Mouse (Mus musculus): Measurements from ENCODE around the gene Pdzrn3.

Pdzrn3 gene

DNA sequence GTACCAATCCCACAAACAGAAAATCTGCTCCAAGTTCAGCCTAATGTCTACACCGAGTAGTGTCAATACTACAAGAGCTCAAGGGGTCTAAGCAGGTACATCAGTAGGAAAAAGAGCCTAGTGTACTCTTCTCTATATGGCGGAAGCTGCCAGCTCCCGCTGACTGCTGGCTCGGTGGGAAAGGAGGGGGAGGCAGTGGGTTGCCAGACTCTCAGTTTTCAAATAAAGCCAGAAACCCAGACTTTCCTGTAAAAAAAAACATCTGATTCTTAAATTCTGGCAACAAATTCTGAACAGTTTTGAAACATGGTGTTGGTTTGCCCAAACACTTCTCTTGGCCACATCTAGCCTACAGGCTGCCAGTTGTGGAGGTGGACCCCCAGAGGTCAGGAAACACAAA lies 88.3 kb downstream of the Pdzrn3 start:
- DNase-seq (ENCODE audit: low spot score): no peak

DNA sequence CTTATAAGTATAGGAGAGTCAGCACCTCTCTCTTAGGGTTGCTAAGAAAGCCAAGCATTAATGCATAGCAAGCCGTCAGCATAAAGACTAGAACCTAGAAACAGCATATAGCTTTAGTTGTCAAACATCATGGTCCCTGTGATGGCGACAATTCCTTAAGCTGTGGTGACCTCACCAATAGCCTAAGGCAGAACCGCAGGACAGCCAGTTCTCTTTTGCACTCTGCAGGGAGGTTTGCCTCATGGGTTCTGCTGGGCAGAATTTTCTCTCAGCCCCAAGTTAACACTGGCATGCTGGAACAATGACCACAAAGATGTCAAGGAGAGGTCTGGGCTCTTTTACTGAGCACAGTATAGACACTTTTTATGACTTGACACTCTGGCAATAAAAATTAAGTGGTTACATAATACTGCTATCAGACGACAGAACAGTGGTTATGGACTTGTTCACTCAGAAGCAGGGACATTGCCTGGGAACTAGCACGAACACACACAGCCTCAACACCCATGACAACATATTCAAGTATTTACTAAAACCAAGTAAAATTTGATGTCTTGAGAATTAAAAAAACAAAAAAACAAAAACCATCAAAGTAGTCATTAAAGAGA lies 90.0 kb downstream of the Pdzrn3 start:
- no peak for DNase-seq (ENCODE audit: low spot score)

DNA sequence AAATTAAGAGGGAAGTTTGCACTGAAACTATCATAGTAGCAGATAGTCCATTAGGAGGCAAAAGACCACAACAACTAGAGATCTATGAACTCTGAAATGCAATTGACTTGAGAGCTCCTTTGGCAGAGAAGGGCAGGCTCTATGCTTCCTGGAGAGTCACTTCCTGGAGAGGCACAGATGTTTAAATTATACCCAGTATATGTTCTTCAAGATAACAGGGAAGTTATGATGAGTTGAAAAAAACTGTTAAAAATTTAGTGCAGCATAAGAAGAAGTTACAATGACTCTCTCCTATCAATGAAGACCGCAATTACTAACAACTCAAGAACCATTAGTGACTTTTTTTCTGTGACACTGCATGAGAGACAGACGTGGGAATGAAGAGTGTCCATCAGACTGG lies 90.6 kb downstream of the Pdzrn3 start:
- DNase-seq (ENCODE audit: low spot score): no peak

DNA sequence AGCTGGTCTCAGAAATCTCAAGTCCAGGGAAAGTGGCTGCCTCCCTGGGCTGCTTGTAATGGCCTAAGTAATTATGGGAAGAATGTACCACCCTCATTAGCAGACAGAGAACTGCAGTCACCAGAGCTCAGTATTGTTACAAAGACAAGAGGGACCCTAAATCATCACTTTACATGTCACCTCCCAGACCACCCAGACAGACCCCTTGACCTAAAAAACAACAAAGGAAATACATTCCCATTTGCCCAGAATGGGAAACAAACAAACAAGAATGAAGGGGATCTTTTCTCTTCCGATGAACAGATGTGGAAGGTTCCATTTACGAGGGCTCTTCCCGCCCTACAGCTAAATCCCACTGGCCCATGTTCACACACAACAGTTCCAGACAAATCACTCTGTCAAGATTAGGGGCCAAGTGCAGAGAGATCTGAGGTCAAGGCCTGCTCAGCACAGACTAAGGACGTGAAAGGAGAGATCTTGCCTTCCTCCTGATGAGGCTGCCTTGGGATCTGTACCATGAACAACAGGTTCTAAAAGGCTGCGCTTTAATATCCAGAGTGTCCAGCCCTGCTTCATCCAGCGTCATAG lies 93.2 kb downstream of the Pdzrn3 start:
- no peak for DNase-seq (ENCODE audit: low spot score)

DNA sequence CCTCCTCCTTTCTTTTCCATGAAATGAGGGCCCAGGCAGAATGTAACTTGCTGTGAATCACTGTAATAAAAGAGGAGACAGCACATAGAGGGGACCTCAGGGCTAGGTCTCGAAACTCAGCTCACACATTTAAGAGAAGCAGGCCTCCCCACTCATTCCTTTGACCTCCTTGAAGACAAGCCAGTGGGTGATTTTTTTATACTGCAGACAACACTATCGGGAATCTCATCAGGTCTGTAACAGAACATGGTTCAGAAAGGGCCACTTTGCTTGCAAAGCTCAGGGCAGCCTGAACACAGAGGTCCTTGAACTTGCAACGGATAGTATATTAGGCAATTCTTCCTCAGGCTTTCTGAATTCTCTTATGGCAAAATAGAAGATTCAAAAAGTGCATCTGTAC lies 93.8 kb downstream of the Pdzrn3 start:
- DNase-seq (ENCODE audit: low spot score): no peak

DNA sequence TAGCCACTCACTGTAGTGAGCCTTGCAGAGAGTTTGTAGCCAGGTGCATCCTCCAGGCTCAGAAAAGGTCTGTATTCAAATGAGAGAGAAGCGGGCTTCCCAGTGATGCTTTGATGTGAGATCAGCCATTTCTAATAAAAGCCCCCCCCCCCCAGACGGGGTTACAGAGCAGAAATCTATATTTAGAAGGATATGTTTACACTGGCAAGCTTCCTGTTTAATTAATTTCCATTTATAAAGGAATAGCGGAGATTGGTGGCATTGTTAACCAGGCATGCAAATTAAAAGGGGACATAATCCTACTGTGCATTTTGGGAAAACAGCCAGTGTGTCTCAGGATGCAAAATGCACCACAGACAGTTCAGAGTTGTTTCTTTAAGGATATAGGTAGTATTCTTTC lies 96.1 kb downstream of the Pdzrn3 start:
- no peak for DNase-seq (ENCODE audit: low spot score)

DNA sequence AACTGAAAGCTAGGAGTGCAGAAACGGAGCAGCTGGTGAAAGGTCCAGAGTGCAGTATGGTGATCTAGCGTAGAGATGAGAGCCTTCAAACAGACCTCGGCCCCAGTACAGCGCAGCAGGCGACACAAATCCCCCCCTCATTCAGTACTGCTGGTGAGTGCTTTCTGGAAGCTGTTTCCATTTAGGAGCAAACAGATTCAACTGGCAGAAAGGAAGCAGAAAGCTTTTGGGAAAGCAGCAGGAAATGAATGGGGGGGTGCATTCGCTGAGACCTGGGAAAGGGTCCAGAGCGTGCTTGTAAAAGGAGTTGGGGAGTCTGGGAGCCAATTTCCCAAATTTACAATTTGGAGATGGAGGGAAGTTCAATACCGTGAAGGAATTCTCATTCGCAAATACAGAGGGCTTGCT lies 96.9 kb downstream of the Pdzrn3 start:
- DNase-seq (ENCODE audit: low spot score): no peak

DNA sequence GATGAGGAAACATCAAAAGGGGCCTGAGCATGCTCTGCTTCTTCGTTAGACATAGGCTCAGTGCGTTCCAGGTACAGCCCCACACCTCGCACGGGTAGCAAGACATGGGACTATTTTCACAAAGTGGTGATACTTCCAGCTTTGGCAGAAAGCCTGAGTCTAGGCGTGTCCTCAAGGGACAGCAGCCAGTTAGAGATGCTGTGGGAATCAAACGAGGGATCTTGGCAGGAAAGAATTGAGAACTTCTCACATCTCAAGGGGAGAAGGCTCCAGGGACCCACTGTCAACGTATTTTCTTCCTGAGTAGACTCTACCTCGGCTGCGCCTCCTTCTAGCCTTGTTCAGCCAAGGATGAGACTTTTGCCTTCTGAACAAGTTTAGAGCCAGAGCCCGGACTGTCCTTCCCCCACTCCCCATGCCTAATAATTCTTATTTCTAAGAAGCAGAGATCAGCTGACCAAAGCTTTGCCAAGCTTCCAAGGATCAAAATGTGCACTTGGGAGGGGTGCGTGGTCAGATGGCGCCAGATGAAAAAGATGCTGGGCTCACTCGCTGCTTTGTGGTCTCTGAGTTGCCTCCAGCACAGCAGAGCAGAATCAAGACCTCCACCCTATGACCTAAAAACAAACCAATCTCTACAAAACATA lies 99.3 kb downstream of the Pdzrn3 start:
- peak; percentile 34 for DNase-seq (ENCODE audit: low spot score)

DNA sequence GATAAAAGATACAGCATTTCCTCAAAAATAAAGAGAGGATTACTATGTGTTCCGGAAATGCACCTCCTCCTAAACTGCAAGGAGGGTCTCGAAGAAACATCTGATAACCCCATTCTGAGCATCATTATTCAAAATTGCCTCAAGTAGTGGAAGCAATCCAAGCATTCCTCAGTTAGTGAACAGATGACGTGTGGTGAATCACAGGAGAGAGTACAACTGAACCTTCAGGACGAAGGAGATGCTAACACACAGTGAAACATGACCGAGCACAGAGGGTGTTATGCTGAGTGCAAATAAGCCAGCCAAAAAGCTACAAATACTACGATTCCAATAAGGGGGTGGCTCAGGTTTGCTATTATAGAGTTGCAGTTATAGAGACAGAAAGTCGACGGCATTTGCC lies 101.4 kb downstream of the Pdzrn3 start:
- no peak for DNase-seq (ENCODE audit: low spot score)

DNA sequence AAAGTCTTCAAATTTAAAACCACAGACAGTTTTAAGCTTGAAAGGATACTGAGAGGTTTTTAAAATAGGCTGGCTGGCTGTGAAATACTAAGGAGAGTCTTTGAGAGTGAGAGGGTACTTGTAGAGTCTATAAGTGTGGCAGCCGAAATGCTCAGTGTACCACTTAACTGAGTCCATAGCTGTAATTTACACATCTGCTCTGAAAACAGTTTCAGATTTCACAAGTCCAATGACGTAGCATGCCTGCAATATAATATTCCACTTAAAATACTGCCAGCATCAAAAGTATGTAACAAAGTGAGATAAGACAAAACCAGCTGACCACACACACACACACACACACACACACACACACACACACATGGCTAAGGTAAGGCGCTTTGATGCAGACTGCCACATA lies 101.9 kb downstream of the Pdzrn3 start:
- no peak for DNase-seq (ENCODE audit: low spot score)

DNA sequence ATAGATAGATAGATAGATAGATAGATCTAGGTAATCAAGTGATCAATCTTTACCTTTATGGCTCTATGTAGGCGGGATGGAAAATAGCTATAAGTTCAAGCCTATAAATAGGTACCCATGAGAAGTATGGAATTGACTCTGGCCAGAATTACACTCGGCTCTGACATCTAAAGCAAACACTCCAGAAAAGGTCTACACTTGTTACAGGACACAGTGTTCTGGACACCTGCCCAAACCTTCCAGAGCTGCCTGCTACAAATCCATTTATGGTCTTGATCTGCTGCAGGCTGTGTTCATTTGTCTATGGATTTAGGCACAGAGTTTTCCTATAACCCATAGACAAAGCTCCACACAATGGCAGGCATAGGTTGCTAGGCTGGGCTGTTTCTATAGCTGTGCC lies 102.9 kb downstream of the Pdzrn3 start:
- DNase-seq (ENCODE audit: low spot score): no peak

DNA sequence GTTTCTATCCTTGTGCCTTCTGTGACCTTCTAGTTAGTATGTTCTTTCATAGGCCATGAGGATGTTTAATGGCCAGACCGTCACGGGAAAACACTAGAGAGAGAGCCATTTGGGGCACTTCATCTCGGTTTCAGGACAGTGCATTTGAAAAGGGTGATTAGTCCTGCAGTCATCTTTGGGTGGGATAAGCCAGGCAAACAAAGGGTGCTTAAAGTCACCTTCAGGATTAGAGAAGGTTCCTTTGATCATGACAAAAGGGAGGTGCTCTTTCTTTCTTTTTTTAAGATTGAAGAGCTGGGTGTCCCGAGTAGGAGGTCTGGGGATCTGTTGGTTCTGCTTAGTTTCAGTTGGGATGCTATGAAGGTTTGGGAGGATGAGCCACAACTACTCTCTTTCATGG lies 105.4 kb downstream of the Pdzrn3 start:
- DNase-seq (ENCODE audit: low spot score): no peak

DNA sequence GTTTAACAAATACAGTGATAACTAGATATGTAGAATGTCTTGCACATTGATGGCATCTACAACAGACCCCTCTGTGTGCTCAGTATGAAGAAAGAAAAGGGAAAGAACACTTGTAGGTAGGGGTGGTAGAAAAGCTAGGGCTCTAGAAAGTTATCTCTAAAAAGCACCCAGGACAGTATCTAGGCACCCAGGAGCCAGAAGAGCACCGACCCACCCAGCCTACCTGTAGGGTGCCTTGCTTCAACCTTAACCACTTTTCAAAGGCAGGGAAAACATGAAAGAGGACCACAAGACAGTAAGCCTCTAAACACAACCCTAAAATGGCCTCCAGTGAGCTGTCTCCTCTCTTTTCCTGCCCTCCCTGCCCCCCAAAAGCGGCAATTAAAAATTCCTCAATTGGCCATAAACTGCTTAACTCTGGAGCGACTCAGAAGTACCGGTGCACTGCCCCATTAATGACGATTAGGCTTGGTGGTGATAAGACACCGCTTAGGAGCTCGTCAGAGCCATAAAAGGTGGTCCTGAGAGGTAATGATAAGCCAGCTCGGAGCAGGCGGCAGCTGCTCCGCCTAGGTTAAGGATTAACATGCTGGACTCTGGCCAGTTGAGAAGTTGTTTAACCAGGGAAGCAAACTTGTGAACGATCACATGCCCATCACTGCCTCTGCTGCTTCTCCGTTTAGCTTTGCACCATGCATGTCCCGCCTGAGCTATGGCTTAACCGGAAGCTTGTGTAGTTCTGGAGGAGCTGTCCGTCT lies 106.1 kb downstream of the Pdzrn3 start:
- no peak for DNase-seq (ENCODE audit: low spot score)

DNA sequence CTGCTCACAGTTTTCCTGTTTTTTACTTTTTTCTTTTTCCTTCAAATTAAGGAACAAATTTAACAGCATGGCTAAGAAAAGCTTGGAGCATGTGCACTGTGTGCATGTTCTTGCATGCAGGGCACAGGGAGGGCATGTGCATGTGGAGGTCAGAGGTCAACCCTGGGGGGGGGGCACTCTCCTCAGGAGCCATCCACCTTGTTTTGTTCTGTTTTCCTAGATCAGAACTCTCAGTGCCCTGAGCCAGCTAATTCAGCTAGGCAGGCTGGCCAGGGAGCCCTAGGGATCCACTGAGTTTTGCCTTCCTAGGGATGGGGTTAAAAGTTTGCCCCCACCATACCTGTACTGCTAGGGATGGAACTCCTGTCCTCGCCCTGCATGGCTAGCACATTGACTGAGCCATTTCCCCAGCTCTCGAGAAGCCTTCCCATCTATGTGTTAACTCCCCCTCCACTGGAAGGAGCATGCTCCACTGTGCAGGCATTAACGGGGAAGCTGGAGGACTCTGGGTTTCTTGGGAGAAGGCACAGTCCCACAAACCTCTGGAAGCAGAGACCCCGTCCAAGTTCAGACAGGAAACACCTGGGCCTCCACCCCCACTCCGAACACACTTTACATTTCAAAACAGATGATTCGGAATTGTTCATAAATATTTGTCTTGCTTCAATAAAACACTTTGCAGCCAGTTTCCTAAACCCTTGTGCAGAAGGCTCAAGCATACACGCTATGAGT lies 107.4 kb downstream of the Pdzrn3 start:
- DNase-seq (ENCODE audit: low spot score): no peak

DNA sequence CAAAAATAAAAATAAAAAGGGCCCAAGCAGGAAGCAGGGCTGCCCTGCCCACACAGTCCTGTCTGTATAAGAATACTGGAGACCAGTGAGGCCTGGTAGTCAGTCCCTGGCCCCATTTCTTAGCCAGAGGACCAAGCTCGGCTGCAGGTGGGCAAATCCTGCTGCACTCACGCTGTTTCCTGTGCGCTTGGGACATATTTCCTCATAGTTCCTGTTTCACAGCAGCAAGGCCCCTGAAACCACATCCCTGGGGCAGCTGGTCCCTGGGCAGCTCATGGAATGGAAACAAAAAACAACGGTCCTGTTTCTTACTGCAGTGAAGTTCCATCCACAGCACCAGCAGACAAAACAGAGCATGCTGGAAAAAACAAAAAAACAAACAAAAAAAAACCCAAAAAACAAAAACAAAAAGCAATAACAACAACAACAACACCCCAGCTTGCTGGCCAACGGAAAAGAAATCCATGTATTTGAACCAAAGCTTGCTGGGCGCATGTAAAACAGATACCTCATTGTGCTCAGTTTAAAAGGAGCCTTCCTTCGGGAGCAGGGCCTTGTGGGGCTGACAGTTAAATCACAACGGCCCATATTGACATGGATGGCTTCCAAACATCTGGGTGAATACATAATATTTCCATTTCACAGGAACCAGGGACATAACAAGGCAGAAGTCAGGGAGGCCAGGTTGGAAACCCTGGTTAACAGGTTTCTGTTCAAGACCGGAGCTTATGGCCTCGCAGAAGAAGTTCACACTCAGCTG lies 108.2 kb downstream of the Pdzrn3 start:
- no peak for DNase-seq (ENCODE audit: low spot score)

DNA sequence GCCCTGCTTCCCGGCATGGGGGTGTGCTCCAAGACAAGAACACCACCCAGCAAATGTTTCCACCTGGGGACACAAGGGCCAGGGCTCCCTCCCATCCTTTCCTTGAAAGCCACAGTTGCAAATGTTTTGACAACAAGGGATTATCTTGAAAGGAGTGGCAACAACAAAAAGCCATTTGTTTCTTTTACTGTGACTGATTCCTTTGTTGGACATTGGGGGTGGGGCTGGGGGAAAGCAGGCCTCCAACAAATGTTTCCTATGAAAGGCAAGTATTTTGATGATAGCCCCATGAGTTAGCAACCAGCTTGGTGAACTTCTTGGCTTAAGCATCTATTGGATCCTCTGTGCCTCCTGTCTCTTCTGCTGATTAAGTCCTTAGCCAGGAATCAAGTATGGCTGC lies 109.4 kb downstream of the Pdzrn3 start:
- DNase-seq (ENCODE audit: low spot score): no peak

DNA sequence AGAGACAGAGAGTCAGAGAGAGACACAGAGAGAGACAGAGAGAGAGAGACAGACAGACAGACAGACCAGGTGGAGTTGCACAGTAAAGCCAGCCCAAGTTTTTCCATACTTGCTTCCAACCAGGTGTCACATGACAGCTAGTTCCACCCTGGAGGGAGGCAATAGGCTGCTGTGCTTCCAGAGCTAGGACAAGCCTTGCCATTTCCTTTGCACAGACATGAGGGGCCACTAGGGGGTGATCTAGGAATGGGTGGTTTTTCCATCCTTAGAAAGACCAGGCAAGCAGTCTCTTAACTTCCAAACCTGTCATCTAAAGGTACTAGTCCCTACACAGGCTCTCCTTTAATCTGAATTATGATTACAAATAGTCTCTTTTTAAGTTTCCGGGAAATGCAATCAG lies 110.9 kb downstream of the Pdzrn3 start:
- peak; percentile 36 for DNase-seq (ENCODE audit: low spot score)

DNA sequence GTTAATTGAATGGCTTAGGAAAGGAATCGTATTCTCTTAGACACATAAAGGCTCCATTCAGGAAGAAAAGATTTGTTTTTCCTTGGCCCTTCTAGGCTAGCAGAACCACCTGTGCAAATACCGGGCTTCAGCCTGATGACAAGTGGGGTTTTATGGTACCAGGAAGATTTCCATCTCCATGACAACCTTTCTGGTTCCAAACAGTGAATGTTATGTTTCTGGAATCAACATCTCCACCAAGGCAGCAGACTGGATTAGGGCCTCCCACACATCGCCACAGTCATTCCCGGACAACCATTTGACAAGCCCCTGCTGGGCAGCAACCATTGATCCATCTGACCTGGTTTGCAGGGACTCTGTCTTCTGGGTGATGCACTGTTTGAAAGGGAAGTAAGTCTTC lies 114.2 kb downstream of the Pdzrn3 start:
- no peak for DNase-seq (ENCODE audit: low spot score)

DNA sequence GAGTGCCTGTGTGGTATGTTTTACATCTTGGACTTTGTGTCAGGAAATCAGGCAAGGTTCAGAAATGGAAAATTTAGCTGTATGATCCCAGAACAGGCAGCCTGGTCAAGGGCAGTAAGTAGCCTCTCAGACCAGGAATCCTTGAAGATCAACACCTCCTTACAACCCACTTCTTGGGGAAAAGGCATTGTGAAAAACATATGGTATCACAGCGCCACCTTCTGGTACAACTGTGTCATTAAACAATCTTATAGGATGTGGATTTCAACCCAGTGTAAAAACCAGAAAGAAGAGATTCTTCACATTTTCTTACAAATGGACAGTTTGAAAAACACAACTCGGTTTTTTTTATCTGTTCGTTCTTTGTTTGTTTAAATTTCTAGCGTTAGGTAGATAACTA lies 116.2 kb downstream of the Pdzrn3 start:
- DNase-seq (ENCODE audit: low spot score): no peak

DNA sequence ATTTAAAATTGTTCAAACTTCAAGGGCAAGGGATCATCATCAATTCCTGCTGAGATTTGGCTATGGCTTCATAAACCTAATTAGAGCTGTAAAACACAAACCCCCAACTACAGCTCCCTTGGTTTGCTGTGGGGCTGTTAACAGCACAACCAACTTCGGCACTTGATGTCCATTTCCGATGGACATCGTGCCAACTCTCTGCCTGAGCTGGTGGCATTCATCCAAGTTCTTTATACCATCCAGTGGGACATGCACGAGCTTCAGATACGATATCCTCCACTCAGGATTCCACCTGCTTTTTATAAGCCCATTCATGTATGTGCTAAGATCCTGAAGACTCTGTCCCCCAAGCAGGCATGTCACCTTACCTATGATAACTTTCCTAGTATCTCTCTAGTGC lies 118.3 kb downstream of the Pdzrn3 start:
- DNase-seq (ENCODE audit: low spot score): no peak

DNA sequence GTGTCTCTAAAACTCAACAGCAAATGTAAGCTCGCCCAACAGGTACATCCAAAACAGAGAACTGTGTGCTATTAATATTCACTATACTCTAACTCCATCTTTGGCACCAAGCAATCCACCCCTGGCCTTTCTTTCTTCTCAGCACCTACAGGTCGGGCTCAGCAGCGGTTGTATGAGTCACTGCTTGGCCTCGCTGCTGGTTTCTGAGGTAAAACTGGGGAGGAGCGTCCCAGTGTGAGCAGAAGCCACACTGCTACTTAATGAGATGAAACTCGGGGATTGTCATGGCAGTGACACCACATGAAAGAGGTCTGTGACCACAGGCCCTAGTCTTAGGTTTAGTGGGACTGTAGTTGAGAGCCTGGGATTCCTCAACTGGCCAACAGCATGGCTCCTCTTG lies 120.3 kb downstream of the Pdzrn3 start:
- no peak for DNase-seq (ENCODE audit: low spot score)

DNA sequence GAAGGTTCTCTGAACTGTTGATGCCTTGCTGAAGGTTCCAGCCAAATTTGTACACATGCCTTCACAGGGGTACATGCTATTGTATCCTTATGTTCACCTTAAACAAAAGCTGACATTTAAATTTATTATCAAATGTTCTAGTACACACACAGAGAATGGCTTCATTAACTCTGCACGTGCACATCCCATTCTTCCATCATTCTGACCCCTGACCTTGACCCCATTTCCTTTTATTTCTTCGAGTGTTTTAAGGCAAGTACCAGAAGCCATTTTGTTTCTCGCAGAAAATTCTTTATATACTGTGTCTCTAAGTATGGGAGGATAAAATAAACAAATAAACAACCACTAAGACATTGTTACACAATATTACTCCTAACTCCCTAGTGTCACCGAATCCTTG lies 123.0 kb downstream of the Pdzrn3 start:
- DNase-seq (ENCODE audit: low spot score): no peak

Data from ovary, adult 18-20 months (tissue).